Mouse (Mus musculus) ES-CJ7 (cell line): ENCODE measurements around the gene Dnaaf1.

Experiments used
- DNase-seq: peaks from one replicate; pipeline ENCODE4 v3.0.0; 2011; ENCODE audit warnings: low read depth, low spot score

Dnaaf1 gene

GRCm38 (mm10) chr8:119623061-119623460, 48.0 kb downstream of the Dnaaf1 start:
- no peak for DNase-seq

- no peak for DNase-seq
Observed at GRCm38 (mm10) chr8:119623744-119624143, 48.7 kb downstream of the Dnaaf1 start.

GRCm38 (mm10) chr8:119624916-119625315, 49.9 kb downstream of the Dnaaf1 start:
- no peak for DNase-seq

- DNase-seq, result peak; percentile 40
Observed at GRCm38 (mm10) chr8:119625788-119626187, 50.8 kb downstream of the Dnaaf1 start.

- no peak for DNase-seq
Observed at GRCm38 (mm10) chr8:119627199-119627598, 52.2 kb downstream of the Dnaaf1 start.

GRCm38 (mm10) chr8:119627613-119628359, 52.8 kb downstream of the Dnaaf1 start:
- peak; percentile 81 for DNase-seq

- DNase-seq, result no peak
Observed at GRCm38 (mm10) chr8:119630841-119631240, 55.8 kb downstream of the Dnaaf1 start.

- peak; percentile 63 for DNase-seq
Observed at GRCm38 (mm10) chr8:119632246-119632645, 57.2 kb downstream of the Dnaaf1 start.

- DNase-seq, result no peak
Observed at GRCm38 (mm10) chr8:119632909-119633308, 57.9 kb downstream of the Dnaaf1 start.

GRCm38 (mm10) chr8:119634616-119635336, 59.7 kb downstream of the Dnaaf1 start:
- DNase-seq, result no peak

- no peak for DNase-seq
Observed at GRCm38 (mm10) chr8:119635378-119635777, 60.3 kb downstream of the Dnaaf1 start, which contains the start of gene Kcng4. Gene Kcng4 (minus strand): TSS chr8:119635680.

GRCm38 (mm10) chr8:119635958-119636357, 60.9 kb downstream of the Dnaaf1 start:
- DNase-seq, result no peak

- no peak for DNase-seq
Observed at GRCm38 (mm10) chr8:119636766-119637165, 61.7 kb downstream of the Dnaaf1 start.

- no peak for DNase-seq
Observed at GRCm38 (mm10) chr8:119637381-119637780, 62.3 kb downstream of the Dnaaf1 start.

- no peak for DNase-seq
Observed at GRCm38 (mm10) chr8:119638261-119638660, 63.2 kb downstream of the Dnaaf1 start.

- DNase-seq, result no peak
Observed at GRCm38 (mm10) chr8:119639798-119640197, 64.8 kb downstream of the Dnaaf1 start.

- DNase-seq, result no peak
Observed at GRCm38 (mm10) chr8:119641058-119641457, 66.0 kb downstream of the Dnaaf1 start.

- no peak for DNase-seq
Observed at GRCm38 (mm10) chr8:119642960-119643359, 67.9 kb downstream of the Dnaaf1 start.

GRCm38 (mm10) chr8:119644429-119644960, 69.5 kb downstream of the Dnaaf1 start:
- no peak for DNase-seq

- no peak for DNase-seq
Observed at GRCm38 (mm10) chr8:119644981-119645597, 70.1 kb downstream of the Dnaaf1 start.

GRCm38 (mm10) chr8:119646197-119646596, 71.2 kb downstream of the Dnaaf1 start:
- peak; percentile 57 for DNase-seq

GRCm38 (mm10) chr8:119646846-119647245, 71.8 kb downstream of the Dnaaf1 start:
- peak; percentile 47 for DNase-seq
